Mouse (Mus musculus) adrenal gland, postnatal 10 days (tissue): Measurements from ENCODE around the gene Ccdc24. TPM values are rescaled to one million over a fixed set of nuclear protein-coding genes. Genes with fewer than 3 reads are reported as not detected.

ENCODE experiments used
- DNase-seq: peaks from one replicate; pipeline ENCODE4 v3.0.0; 2021; ENCODE audit warnings: mixed read lengths
- total RNA-seq, 2 experiments: library from RNA; stranded (reverse); gene quantifications; 2 replicates each; pipeline ENCODE4 v1.2.3; 2021

Ccdc24 gene
- total RNA-seq, 2 experiments from 2014 or later, result 0.64 to 0.78 TPM

DNA sequence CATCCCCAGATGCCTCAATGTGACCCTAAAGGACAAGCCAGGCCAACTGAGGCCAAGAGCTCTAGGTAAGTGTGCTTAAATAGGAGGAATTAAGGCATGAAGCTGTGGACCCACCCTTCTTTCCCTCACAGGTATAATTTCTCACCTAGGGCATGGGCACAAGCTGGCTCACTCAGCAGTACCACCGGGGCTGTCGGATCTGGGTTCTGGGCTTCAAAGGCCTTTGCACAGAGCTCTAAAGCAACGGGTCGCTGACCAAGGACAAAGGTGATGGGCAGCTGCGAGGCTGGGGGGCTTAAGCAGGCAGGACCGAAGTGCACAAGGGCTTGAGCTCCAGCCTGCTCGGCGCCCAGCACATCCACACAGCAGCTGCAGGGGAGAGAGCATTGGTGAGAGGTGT lies 18.4 kb upstream of the Ccdc24 start:
- DNase-seq, result no peak

DNA sequence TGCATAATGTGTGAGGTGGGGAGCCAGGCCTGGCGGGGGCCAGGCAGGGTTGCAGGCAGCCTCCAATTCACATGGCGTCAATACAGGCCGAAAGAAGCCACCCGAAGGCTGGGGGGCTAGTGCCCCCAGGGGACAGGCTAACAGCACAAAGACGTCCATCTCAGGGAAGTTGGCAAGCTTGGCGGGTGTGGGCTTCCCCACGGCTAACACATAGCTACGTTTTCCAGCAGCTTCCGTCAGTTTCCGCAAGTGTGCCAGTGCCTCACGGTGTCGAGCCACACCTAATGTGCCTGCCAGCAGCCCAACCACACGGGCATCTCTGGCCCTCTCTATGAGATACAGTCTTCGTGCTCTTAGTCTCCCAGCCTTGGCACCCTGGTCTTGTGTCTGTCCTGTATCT lies 17.7 kb upstream of the Ccdc24 start:
- DNase-seq, result no peak

DNA sequence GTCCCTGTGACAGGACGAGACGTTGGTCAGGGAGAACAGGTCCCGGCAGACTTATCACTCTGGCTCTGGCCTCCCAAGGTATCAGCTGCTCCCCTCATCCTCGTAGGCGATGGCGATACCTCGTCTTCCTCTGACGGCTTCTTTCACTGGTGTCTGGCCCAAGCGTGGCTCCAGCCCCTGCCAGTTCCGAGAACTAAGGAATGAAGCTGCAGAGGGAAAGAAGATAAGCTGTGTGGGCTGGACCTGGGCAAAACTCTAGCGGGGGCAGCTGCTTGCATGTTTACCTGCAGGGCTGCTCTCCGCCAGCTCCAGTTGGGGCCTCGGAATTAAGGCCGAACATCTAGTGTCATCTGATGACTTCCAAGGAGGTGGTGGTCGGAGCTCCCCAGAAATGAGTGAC lies 17.1 kb upstream of the Ccdc24 start:
- no peak for DNase-seq

DNA sequence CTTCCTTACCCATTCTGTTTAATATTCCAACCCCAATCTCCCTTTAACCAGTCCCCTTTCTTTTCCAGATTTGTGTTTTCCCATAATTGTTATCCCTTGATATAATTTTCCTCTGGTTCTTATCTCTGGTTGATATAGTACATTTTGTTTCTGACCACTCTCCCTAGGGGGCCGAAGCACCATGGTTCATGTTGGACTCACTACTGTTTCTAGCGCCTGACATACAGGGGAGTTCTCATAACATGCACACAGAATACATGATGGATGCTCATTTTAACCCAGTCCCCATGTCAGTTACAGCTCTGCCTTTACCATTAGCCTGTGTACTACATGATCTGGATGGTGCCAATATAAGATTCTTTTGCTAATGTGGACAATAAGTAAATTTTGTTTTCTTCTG lies 15.6 kb upstream of the Ccdc24 start:
- no peak for DNase-seq

DNA sequence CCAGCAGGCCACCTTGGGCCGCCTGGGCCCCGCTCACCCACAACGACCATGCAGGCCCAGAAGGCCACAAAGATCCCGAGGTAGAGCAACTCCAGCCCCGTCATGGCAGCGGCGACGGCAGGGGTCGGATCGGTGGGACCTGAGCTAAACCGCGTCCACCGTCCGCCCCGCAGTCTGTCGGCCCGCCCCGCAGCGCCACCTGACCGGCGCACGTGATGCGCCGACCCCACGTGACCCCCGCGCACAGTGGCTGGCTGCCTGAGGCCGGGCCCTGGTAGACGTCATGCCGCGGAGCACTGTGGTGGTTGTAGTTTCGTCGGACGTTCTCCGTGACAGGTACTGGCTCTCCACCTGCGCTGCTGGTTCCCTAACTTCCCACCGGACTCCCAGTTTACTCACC lies 14.8 kb upstream of the Ccdc24 start, which contains the start of gene Atp6v0b:
Atp6v0b (minus strand) TSS at position 201 of the 400 bp plus-strand sequence.
- peak; percentile 97 for DNase-seq

DNA sequence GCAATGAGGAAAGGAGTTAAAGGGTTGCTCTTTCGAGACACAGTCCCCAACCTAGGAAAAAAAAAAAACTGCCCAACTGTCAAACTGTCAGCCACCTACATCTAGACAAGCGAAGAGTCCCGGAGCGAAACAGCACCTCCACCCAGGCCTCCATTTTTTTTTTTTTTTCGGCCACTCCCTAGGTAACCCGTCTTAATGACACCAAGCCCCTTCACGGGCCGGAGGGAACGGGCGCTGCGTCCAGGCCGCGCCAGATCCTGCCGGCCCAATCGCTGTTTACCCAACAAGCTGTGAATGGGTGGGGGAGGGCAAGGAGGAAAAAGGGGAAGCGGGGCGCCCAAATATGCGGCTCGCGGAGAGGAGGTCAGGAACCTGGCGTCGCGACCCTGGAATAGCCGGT lies 14.3 kb upstream of the Ccdc24 start:
- DNase-seq, result no peak

DNA sequence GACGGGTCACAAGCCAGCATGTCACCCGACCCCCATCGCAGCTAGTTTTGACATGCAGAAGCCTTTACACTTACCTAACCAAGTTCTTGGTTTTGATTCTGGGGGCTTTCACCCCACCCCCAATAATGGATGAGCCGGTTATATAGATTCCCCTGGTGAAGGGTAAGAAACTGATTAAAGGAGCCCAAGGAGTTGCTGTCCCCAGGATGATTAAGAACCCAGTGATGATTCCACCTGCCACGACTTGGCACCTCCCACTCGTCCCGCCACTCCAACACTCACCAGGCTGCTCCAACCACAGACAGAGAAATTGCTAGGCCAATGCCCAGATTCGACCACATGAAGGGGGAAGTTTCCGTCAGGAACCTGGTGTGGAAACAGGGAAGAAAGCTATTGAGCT lies 13.6 kb upstream of the Ccdc24 start:
- DNase-seq, result no peak

DNA sequence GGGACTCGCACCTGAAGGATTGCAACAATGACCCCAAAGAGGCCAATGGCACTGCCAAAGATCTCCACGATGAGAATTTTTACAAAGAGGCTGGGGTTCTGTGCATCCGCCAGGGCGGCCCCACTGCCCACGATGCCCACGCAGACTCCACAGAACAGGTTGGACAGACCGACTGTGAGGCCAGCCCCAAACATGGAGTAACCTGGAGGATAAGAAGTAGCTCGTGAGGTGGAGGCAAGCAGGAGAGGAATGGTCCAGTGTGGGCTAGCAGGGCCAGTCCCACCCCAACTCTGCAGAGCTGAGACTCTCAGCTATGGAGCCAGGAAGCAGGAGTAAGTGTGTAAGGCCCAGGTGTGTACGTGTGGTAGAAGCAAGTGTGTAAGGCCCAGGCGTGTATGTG lies 12.7 kb upstream of the Ccdc24 start:
- DNase-seq, result no peak

DNA sequence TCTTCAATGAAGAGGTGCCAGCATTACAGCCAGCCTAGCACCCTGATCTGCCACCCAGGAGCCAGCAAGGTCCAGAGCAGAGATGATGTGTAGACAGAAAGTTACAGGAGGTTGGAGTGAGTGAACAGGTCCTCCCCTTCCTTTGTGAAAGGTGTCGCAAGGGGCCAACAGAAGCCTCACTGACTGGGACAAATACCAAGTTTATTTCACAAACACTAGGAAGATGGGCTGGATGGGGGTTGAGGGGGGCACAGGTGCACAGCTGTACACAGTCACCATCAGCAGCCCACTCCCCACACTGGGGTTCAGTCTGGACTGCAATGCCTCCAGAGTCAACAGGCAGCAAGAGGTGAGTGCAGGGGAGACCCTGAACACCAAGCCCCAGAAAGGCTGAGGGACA lies 11.8 kb upstream of the Ccdc24 start:
- no peak for DNase-seq

DNA sequence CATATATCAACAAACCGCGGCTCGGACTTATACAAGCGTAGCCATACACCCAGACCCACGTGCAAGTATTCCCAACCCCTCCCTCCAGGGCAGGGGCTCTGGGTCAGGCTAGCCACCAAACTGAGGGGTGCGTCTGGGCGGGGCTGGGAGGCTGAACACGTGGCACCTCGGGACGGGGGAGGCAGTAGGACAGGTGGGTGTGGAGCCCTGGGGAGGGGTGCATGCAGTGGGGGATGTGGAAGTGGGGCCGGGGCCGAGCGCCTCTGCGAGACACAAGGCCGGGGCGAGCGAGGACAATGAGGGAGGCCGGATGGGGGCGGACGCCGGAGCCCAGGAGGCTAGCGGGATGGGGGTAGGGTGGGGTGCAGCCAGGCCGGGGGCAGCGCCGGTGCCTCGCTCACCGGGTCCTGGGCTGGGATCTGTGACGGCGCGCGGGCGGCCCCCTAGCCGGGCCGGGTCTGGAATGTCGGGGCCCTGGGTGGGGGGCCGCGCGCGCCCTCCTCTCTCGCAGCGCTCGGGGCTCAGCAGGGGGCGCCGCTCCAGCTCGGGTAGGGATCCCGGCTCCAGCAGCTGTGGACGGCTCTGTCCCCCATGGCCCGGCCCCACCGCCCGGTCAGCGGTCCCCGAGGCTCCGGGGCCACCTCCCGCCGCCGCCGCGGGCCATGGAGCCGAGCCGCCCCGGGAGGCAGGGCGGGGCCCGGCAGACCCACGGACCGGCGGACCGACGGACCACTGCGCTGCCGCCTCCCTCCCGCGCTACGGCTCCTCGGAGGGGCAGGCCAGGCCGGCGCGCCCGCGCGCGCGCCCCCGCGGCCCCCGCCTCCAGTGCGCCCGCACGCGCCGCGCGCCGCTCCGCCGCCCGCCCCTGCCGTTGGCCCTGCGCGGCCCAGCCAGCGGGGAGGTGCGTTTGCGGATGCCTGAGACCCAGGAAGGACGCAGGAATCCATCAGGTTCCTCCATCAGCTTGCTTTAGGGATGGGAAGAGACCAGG lies 10.6 kb upstream of the Ccdc24 start, which contains the start of gene B4galt2:
B4galt2 (minus strand) TSS at position 787 of the 991 bp plus-strand sequence.
- DNase-seq, result peak; percentile 79

DNA sequence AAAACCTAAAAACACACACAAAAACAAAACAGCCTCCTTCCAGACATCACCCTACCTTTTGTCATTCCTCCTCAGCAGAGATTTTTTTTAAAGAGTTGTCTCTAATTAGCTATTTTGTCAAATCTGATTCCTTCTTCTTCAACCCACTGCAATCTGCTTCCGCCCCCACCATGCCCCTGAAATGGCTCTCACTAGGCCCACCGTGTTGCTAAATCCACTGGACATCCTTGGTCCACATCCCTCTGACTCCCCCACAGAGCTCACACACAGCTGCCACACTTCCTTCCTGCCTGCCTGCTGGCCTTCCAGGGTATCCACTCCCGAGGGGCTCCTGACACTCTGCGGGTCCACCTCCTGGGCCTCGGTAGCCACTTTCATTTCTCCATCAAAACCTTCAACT lies 6.3 kb upstream of the Ccdc24 start:
- no peak for DNase-seq

DNA sequence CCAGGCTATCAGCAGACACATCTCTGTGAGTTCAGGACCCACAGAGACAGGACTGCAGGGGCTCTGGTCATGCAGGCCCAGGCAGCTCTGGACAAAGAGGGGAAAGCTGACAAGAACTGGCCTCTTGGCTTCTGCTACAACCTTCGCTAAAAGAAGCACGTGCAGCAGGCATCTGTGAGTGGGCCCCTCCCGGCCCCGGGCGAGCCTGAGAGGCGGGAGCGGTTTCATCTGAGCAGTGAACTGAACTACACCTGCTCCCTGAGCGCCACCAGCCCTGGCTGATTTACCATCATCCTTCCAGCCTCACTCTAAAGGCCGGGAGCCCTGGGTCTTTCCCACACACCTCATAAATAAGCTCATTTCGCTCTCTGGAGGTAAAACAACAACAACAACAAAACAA lies 5.9 kb upstream of the Ccdc24 start:
- DNase-seq, result no peak

DNA sequence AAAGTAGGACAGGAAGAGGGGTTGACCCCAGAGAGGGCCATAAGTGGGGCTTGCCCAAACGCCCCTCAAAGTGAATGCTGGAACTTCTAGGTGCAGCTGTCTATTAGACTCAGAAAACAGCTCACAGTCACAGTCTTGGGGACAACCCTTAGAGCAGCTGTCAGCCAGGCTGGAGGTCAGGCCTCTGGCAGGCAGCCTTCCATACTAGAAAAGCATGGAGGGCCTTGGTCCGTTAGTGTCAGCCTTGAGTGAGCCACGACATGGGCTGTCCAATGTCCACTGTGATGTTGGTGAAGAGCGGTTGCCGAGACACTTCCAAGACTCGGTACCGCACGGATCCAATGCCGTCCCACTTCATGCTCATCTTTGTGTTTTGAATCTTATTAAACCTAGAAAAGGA lies 1.3 kb upstream of the Ccdc24 start:
- DNase-seq, result peak; percentile 41

DNA sequence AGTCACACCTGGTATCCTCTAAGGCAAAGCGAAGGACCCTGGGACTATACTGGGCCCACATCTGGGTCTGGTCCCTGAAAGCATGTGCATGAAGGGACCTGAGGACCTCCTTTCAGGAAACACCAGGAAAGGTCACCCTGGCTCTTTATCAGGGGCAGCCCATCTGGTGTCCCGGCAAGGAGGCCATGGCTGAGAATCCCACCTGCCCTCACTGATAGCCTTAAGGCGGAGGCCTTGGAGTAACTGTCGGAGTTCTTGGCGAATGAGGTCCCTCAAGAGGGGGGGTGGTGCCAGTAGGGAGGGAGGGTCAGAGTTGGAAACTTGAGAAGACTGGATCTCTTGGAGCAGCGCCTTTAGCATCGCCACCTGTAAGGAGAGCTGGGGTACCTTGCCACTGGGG lies 570 bp downstream of the Ccdc24 start:
- no peak for DNase-seq

DNA sequence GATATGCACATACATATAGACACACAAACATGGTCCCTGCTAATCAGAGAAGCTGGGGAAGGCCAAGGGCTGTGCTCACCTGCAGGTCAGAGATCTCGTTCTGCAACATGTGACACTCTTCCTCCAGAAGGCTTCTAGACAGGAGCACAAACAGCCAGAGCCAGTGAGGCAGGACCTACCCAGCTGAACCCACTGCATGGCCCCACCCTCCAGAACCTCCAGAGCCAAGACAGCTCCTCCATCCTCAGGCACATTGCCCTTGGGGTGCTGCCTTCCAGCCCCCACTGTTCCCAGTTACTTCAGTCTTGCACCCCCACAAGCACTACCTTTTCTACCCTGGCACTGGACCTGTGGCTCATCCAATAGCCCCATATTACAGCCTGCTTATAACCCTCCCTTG lies 1.9 kb downstream of the Ccdc24 start:
- DNase-seq, result no peak

DNA sequence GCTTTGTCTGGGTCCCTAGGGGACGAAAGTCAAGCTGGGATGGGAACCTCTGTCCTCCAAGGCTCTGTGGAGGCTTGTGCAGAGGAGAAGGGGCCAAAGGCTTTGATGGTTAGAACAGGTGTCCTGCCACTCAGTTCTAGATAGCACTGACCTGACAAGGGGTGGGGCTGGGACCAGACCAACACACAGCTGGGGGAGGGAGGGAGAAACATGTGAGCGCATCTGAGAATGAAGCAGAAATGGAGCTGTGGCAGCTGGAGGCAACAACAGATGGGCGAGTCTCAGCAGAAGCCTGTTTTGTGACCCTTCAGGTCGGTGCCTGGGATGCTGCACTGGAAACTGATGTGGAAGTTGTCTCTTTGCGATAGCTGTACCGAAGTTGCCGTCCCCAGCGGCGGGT lies 3.0 kb downstream of the Ccdc24 start:
- DNase-seq, result no peak

DNA sequence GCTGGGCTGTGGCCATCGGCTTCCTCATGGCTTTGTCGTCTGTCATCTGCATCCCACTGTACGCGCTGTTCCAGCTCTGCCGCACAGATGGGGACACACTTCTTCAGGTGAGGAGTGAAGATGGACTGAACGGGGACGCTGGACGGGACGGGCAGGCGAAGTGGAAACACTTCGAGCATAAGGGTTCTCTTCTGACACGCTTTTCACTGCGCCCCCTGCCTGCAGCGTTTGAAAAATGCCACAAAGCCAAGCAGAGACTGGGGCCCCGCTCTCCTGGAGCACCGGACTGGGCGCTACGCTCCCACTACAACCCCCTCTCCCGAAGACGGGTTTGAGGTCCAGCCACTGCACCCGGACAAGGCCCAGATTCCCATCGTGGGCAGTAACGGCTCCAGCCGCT lies 4.5 kb downstream of the Ccdc24 start:
- peak; percentile 81 for DNase-seq

DNA sequence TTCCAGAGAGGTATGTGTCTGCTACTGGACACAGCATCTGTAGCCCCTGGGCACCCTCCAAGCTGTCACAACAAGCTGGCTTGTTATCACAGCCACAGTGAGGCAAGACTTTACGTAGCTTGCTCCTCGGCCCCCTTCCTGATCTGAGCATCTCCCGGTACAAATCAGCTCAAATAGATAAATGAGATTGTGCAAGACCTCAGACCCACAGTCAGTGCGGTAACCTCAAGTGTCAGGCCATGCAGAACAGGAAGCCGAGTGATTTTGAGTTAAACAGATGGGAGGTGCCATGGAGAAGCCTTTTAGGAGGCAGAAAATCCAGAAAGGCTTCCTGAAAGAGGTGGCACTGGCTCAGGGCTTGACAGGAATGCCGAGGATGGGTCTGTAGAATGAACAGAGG lies 5.4 kb downstream of the Ccdc24 start:
- no peak for DNase-seq

DNA sequence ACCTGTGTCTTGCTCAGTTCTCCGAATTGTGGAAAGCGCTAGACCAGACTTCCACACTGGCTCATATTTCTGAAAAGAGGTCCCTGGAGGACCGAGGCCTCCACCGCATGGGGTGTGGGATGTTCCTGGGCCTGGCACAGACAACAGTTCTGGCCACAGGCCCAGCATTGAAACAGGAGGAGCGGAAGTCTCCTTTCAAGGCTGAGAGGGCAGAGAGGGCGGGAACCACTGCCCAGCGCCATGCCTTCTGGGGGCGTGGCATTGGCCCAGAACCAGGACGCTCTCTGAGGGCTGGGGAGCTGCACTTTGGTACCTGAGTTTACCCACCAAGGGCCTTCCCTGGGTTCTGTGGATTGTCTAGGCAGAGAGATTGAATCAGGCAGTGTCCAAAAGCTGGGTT lies 6.3 kb downstream of the Ccdc24 start:
- DNase-seq, result peak; percentile 93

DNA sequence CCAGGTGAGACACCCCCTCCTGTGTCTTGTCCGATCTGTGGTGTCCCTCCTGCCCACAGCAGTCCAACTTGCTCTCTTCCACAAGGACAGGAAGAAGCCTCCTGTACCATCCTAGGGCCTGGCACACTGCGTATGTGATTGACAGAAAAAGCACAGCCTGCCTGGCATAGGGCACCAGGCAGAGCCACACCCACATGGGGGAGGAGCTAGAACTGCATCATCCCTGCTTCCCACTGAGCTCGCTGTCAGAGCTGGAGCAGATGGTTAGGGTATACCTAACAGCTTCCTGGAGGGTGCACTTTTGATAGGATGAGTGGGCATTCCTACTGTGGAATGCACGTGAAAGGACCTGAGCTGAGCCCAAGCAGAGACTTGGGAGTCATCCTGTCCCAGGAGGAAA lies 9.5 kb downstream of the Ccdc24 start:
- peak; percentile 44 for DNase-seq

DNA sequence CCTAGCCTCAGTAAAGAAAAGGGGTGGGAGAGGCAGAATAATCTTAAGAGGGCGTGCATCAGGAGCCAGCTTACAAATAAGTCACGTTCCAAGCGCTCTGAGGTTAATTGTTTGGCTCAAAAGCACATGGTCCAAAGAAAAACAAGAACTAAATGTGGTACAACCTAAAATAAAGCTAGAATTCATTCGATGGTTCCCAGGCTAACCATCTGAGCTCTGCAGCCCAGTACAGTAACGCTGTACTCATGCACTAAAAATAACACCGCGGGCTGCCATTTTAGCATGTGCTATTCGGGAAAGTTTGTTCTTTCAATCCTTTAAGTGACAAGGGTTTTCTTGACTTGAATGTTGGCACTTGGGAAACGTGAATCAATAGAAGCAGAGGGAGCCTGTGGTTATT lies 11.8 kb downstream of the Ccdc24 start:
- DNase-seq, result no peak

DNA sequence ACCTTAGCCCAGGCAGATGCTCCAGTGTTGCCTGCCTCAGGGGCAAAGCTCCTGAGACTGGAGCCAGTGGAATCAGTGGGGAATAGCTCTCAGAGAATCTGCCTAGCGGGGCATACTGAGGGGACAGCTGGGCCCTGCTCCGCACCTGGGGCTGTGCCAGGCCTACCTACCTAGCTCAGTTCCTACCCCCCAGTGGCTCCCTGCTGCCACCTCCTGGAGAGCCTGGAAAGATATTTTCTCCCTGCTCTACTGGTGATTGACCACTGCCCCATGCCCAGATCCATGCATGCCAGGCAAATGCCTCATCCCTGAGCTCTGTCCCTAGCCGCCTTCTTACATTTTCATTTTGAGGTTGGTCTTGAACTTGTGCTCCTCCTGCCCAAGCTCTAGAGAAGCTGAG lies 13.6 kb downstream of the Ccdc24 start:
- DNase-seq, result peak; percentile 82

DNA sequence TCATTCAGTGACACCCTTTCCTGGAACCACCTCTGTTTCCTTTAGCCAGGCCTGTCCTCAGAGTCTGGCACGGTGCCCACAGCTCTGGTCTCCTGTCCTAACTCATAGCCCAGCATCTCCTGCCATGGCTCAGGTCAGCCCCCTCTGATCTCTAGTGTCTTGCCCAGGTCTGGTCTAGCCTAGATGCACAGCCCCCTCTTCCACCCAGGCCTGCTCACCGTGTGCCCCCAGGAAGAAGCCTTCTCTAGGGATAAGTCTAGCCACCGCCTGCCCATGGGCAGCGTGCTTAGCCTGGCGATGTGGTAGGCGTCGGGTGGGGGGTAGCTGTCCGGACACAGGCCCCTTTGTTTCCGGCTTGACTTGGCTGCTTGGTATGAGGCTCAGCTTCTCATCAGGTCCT lies 17.2 kb downstream of the Ccdc24 start:
- peak; percentile 52 for DNase-seq
